Mouse (Mus musculus) midbrain, embryonic 13.5 days (tissue): ENCODE measurements around the gene Gm21992. TPM values are rescaled to one million over a fixed set of nuclear protein-coding genes. Genes with fewer than 3 reads are reported as not detected.
"Not testable (repeated sequence)": the region's sequence is repeated elsewhere in the genome, so short reads cannot be mapped to it uniquely, and the experiment has no call there.

Experiments used
- ATAC-seq: fragments of 200-750 bp; cut with Nextera tagmentation; 2 replicates; pipeline ENCODE4 v1.8.0; 2017; ENCODE audit warnings: mild to moderate bottlenecking, moderate TSS enrichment, moderate library complexity
- H3K27ac ChIP-seq: fragments of 300-500 bp; sonication (generic); 2 replicates; pipeline ENCODE4 v1.5.1; 2015; ENCODE audit warnings: inconsistent platforms, mild to moderate bottlenecking, moderate library complexity
- H3K27me3 ChIP-seq: fragments of 300-500 bp; sonication (generic); 2 replicates; pipeline ENCODE4 v1.6.1; 2015; ENCODE audit warnings: mild to moderate bottlenecking, inconsistent platforms
- H3K36me3 ChIP-seq: fragments of 300-500 bp; sonication (generic); 2 replicates; pipeline ENCODE4 v1.6.1; 2015; ENCODE audit warnings: mild to moderate bottlenecking, inconsistent platforms
- H3K4me1 ChIP-seq: fragments of 300-500 bp; sonication (generic); replicated peaks from 2 replicates; pipeline ENCODE4 v1.6.1; 2015; ENCODE audit warnings: inconsistent platforms
- H3K4me2 ChIP-seq: fragments of 300-500 bp; sonication (generic); replicated peaks from 2 replicates; pipeline ENCODE4 v1.6.1; 2015; ENCODE audit warnings: moderate library complexity, mild to moderate bottlenecking, inconsistent platforms
- H3K4me3 ChIP-seq: fragments of 300-500 bp; sonication (generic); replicated peaks from 2 replicates; pipeline ENCODE4 v1.5.1; 2015; ENCODE audit warnings: mild to moderate bottlenecking, inconsistent platforms
- H3K9ac ChIP-seq: fragments of 300-500 bp; sonication (generic); replicated peaks from 2 replicates; pipeline ENCODE4 v1.6.1; 2015; ENCODE audit warnings: mild to moderate bottlenecking, inconsistent platforms
- H3K9me3 ChIP-seq: fragments of 300-500 bp; sonication (generic); 2 replicates; pipeline ENCODE4 v1.6.1; 2016; ENCODE audit warnings: mild to moderate bottlenecking, inconsistent platforms
- WGBS: fragments of 180-500 bp; shearing (Covaris S2); methylation state at CpG from one replicate; pipeline ENCODE4 v1.1.7; 2015; 5-methylcytosine and 5-hydroxymethylcytosine counted together
- polyA plus RNA-seq: library from polyadenylated mRNA; unstranded; fragments of >200 nt; fragmentation: Nextera tagmentation; extraction: Ambion mirVana; gene quantifications from 2 replicates; pipeline ENCODE4 v1.2.1, GENCODE M21; 2015

Gene Gm21992
- polyA plus RNA-seq, 1 experiment from 2014 or later, result 30.9 TPM

GRCm38 (mm10) chr19:4772785-4773184, 38.6 kb downstream of the Gm21992 start:
- Histone ChIP-seq H3K36me3 (peaks cover 76% of the 10 kb centered on the region), H3K4me3 (no peak overlapping the region), H3K9me3 (no peaks in the 10 kb centered on the region), H3K4me2 (no peak overlapping the region), H3K4me1 (no peaks in the 10 kb centered on the region), H3K27me3 (no peaks in the 10 kb centered on the region), H3K27ac (no peak overlapping the region), H3K9ac (no peak overlapping the region)
- WGBS, result 89% methylated on average over 3 of the region's 3 CpGs
- no peak for ATAC-seq

DNA sequence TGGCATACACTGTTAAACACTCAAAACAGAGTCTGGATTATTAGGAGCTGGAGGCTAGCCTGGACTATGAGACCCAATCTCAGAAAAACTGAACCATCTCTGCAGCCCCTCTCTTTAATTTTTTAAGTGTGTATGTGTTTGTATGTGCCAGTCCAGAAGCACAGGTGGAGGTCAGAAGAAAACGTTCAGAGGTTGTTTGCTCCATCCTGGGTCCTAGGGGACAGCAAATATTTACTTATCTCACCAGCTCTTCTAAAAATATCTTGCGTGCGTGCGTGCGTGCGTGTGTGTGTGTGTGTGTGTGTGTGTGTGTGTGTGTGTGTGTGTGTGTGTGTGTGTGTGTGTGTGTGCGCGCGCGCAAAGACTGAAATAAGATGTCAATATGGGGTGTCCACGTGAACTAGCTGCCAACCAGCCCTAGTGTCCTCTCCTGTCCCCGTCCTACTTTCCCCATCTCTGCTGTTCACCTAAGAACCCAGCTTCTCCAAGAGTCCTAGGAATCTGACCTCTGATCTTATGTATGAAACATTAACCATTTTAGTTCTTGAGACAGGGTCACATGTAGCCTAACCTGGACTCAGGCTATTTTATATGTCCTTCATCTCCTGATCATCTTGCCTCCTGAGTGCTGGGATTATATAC, 43.8 kb downstream of the Gm21992 start:
- H3K27me3 ChIP-seq, result no peaks in the 10 kb centered on the region

GRCm38 (mm10) chr19:4762876-4763275, 48.5 kb downstream of the Gm21992 start:
- 48% methylated on average over 1 of the region's 1 CpGs for WGBS
- Histone ChIP-seq H3K9me3 (no peaks in the 10 kb centered on the region), H3K27me3 (no peaks in the 10 kb centered on the region), H3K4me3 (no peak overlapping the region; the same call in 1 of the 2 replicates), H3K4me1 (peaks cover 74% of the 10 kb centered on the region), H3K27ac (no peak overlapping the region), H3K4me2 (peak overlapping the region; percentile 16; the same call in 1 of the 2 replicates), H3K36me3 (peaks cover 69% of the 10 kb centered on the region), H3K9ac (no peak overlapping the region)
- no peak for ATAC-seq

More for the DNA sequence above, 43.8 kb downstream of the Gm21992 start:
- no peak for ATAC-seq
- Histone ChIP-seq H3K9me3 (no peaks in the 10 kb centered on the region), H3K4me3 (no peak overlapping the region), H3K4me2 (no peak overlapping the region), H3K9ac (no peak overlapping the region), H3K36me3 (peaks cover 80% of the 10 kb centered on the region), H3K4me1 (peaks cover 28% of the 10 kb centered on the region), H3K27ac (no peak overlapping the region)
- WGBS, result 91% methylated on average over 10 of the region's 12 CpGs

DNA sequence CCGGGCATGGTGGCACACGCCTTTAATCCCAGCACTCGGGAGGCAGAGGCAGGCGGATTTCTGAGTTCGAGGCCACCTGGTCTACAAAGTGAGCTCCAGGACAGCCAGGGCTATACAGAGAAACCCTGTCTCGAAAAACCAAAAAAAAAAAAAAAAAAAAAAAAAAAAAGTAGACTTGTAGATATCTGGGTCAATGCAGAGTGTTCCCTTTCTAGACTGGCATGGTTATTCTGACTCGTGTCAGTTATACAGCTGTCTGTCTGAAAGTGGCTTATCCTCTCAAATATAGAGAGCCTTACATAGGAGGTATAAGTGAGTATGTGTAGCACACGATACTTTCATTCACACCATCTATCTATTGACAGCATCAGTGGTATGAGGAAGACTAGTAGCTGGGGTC, 50.9 kb downstream of the Gm21992 start:
- Histone ChIP-seq H3K36me3 (peaks cover 57% of the 10 kb centered on the region), H3K4me1 (peaks cover 78% of the 10 kb centered on the region), H3K4me2 (peak overlapping the region; percentile 42), H3K4me3 (peak overlapping the region; percentile 9)
- 94% methylated on average over 8 of the region's 8 CpGs for whole genome bisulfite sequencing
- not testable (repeated sequence) for H3K9ac ChIP-seq, ATAC-seq, H3K27ac ChIP-seq, H3K9me3 ChIP-seq, H3K27me3 ChIP-seq

GRCm38 (mm10) chr19:4756921-4757320, 54.5 kb downstream of the Gm21992 start:
- Histone ChIP-seq H3K9ac (peak overlapping the region; percentile 90), H3K27ac (peak overlapping the region; percentile 98), H3K36me3 (peaks cover 35% of the 10 kb centered on the region), H3K9me3 (no peaks in the 10 kb centered on the region), H3K4me2 (peak overlapping the region; percentile 75), H3K27me3 (no peaks in the 10 kb centered on the region), H3K4me1 (peaks cover 47% of the 10 kb centered on the region), H3K4me3 (peak overlapping the region; percentile 78)
- no peak for ATAC-seq
- WGBS, result 4% methylated on average over 9 of the region's 9 CpGs

- Histone ChIP-seq H3K4me3 (peak within 1 kb of the TSS; percentile 78), H3K27ac (peak within 1 kb of the TSS; percentile 98), H3K4me1 (peaks cover 42% of the 10 kb centered on the region), H3K4me2 (peak within 1 kb of the TSS; percentile 98), H3K9ac (peak within 1 kb of the TSS; percentile 90), H3K36me3 (peaks cover 35% of the 10 kb centered on the region), H3K27me3 (no peaks in the 10 kb centered on the region), H3K9me3 (no peaks in the 10 kb centered on the region)
- WGBS, result under 1% methylated on average over 65 of the region's 65 CpGs
- peak; percentile 94 for ATAC-seq
Observed at GRCm38 (mm10) chr19:4756193-4756911, 55.1 kb downstream of the Gm21992 start, which contains the start of gene Rbm4b. Gene Rbm4b (plus strand): TSS chr19:4756497.

- Histone ChIP-seq H3K9me3 (no peaks in the 10 kb centered on the region), H3K4me3 (peak overlapping the region; percentile 78), H3K4me1 (peaks cover 35% of the 10 kb centered on the region), H3K9ac (peak overlapping the region; percentile 90), H3K36me3 (peaks cover 35% of the 10 kb centered on the region), H3K27me3 (no peaks in the 10 kb centered on the region), H3K4me2 (peak overlapping the region; percentile 75), H3K27ac (peak overlapping the region; percentile 98)
- peak; percentile 75 for ATAC-seq
- WGBS, result under 1% methylated on average over 10 of the region's 10 CpGs
Observed at GRCm38 (mm10) chr19:4755565-4756192, 55.7 kb downstream of the Gm21992 start.

DNA sequence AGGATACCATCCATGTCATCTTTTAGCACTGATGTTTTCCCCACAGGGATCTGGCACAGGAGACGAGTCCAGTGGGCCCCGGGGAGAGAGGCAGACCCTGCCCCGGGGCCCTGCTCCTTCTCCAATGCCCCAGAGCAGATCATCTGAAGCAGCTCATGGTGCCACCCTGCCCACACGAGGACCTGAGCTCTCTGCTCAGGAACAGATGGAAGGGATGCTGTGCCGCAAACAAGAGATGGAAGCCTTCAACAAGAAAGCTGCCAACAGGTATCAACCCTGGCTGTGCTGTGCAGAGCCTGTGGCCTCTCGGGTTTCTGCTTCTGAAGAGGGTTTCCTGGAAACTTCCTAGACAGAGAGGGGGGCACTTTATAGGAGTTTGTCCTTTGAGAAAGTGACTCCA, 61.4 kb downstream of the Gm21992 start:
- Histone ChIP-seq H3K4me2 (no peak overlapping the region), H3K4me3 (no peak overlapping the region), H3K9ac (no peak overlapping the region), H3K4me1 (no peaks in the 10 kb centered on the region), H3K27me3 (no peaks in the 10 kb centered on the region), H3K27ac (no peak overlapping the region), H3K9me3 (no peaks in the 10 kb centered on the region), H3K36me3 (peaks cover 77% of the 10 kb centered on the region)
- ATAC-seq, result no peak
- WGBS, result 84% methylated on average over 6 of the region's 6 CpGs

GRCm38 (mm10) chr19:4748493-4748892, 62.9 kb downstream of the Gm21992 start:
- Histone ChIP-seq H3K36me3 (peaks cover 92% of the 10 kb centered on the region), H3K9ac (no peak overlapping the region), H3K9me3 (no peaks in the 10 kb centered on the region), H3K27ac (no peak overlapping the region), H3K27me3 (no peaks in the 10 kb centered on the region), H3K4me2 (no peak overlapping the region), H3K4me3 (no peak overlapping the region), H3K4me1 (no peaks in the 10 kb centered on the region)
- ATAC-seq, result no peak
- 88% methylated on average over 10 of the region's 10 CpGs for WGBS

DNA sequence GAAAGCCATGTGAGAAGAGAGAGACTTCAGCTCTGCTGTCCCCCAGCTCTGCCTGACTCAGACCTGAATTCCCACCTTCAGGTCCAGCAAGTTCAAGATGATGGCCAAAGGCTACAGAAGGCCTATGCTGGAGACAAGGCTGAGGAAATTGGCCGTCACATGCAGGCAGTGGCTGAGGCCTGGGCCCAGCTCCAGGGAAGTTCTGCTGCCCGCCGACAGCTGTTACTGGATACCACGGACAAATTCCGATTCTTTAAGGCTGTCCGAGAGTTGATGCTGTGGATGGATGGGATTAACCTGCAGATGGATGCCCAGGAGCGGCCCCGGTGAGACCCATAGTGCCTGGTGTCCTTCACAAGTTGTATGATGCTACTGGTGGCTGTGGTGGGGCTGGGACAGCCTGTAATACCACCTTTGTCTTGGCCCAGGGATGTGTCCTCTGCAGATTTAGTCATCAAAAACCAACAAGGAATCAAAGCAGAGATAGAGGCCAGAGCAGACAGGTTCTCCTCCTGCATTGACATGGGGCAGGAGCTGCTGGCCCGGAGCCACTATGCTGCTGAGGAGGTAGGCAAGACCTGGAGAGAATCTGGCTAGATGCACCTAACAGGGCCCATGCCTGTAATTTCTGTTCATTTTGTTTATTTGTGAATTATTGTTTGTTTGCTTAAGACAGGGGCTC, 63.6 kb downstream of the Gm21992 start:
- Histone ChIP-seq H3K9me3 (no peaks in the 10 kb centered on the region), H3K27ac (no peak overlapping the region), H3K4me2 (no peak overlapping the region), H3K4me1 (no peaks in the 10 kb centered on the region), H3K27me3 (no peaks in the 10 kb centered on the region), H3K36me3 (peaks cover 96% of the 10 kb centered on the region), H3K9ac (no peak overlapping the region), H3K4me3 (no peak overlapping the region)
- 93% methylated on average over 9 of the region's 9 CpGs for WGBS
- ATAC-seq, result no peak

DNA sequence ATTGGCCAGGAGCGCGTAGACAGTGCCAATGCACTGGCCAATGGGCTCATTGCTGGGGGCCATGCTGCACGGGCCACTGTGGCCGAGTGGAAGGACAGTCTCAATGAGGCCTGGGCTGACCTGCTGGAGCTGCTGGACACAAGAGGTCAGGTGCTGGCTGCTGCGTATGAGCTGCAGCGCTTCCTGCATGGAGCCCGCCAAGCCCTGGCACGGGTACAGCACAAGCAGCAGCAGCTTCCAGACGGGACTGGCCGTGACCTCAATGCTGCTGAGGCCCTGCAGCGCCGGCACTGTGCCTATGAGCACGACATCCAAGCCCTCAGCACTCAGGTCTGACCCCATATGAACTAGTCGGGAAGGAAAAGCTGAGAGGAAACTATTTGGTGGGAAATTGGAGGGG, 64.8 kb downstream of the Gm21992 start:
- no peak overlapping the region for H3K4me2 ChIP-seq
- no peak overlapping the region for H3K4me3 ChIP-seq
- 87% methylated on average over 14 of the region's 14 CpGs for WGBS
- no peaks in the 10 kb centered on the region for H3K27me3 ChIP-seq
- no peaks in the 10 kb centered on the region for H3K4me1 ChIP-seq
- no peak overlapping the region for H3K9ac ChIP-seq
- no peak for ATAC-seq
- no peak overlapping the region for H3K27ac ChIP-seq
- peaks cover 97% of the 10 kb centered on the region for H3K36me3 ChIP-seq
- no peaks in the 10 kb centered on the region for H3K9me3 ChIP-seq

DNA sequence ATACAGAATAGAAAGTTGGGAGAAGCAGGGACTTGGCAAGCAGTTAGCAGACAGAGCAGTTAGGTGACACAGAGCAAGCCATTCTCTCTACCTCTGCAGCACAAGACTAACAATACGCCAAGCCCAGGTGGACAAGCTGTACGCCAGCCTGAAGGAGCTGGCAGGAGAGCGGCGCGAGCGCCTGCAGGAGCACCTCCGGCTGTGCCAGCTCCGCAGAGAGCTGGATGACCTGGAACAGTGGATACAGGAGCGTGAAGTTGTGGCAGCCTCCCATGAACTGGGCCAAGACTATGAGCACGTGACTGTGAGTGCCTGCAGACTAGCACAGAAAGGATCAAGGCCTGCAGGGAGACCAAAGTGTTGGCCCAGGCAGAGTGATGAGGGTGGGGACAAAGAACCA, 65.7 kb downstream of the Gm21992 start:
- Histone ChIP-seq H3K4me2 (no peak overlapping the region), H3K27me3 (no peaks in the 10 kb centered on the region), H3K9ac (no peak overlapping the region), H3K4me3 (no peak overlapping the region), H3K4me1 (no peaks in the 10 kb centered on the region), H3K27ac (no peak overlapping the region), H3K36me3 (peaks cover 97% of the 10 kb centered on the region), H3K9me3 (no peaks in the 10 kb centered on the region)
- no peak for ATAC-seq
- WGBS, result 96% methylated on average over 10 of the region's 10 CpGs
